In genomic region chr7:75553002-75553666, GRCm38 (mm10) we compare ENCODE assay signal across 20 mouse cellular contexts.
DNase-seq lines count a peak whose midpoint lies in the region; ATAC-seq and TF ChIP-seq lines count a peak whose summit lies in the region.
"Had no signal": no experiment of that assay in that cellular context is flagged by ENCODE, and none has a peak within 500 bp of the region (broad histone marks: within the 10 kb centered on the region; RNA-seq: fewer than 3 reads in every experiment).

No protein-coding gene starts in this region.

- WGBS in heart, adult 2 months: 80% methylated on average over 8 of the region's 8 CpGs
- 36% methylated on average over 8 of the region's 8 CpGs for WGBS in stomach, embryonic 14.5 days
- 88% methylated on average over 8 of the region's 8 CpGs for WGBS in midbrain, postnatal 0 days

- TF ChIP-seq CTCF in heart, adult 2 months (IDR thresholded peaks at IDR 0.05): no peak
- TF ChIP-seq CTCF in midbrain, postnatal 0 days (IDR thresholded peaks at IDR 0.05): no peak

- no peaks in the 10 kb centered on the region for H3K27me3 ChIP-seq in heart, adult 2 months (ENCODE audit: control insufficient read depth, insufficient read depth, low read length)
- H3K27me3 ChIP-seq in stomach, embryonic 14.5 days (ENCODE audit: control insufficient read depth, insufficient read depth, low read length): no peaks in the 10 kb centered on the region
- H3K27me3 ChIP-seq in midbrain, postnatal 0 days (ENCODE audit: insufficient read depth, low read length): no peaks in the 10 kb centered on the region
- H3K27me3 ChIP-seq: embryonic facial prominence, embryonic 12.5 days; hindbrain, embryonic 12.5 days had no signal

- H3K9ac ChIP-seq in heart, adult 2 months (ENCODE audit: low read depth, low read length): no peak overlapping the region
- H3K9ac ChIP-seq in stomach, embryonic 14.5 days (replicated peaks; ENCODE audit: low read depth, low read length): no peak overlapping the region
- H3K9ac ChIP-seq in midbrain, postnatal 0 days (replicated peaks; ENCODE audit: low read length, poor library complexity, severe bottlenecking): no peak overlapping the region
- H3K9ac ChIP-seq: embryonic facial prominence, embryonic 12.5 days; hindbrain, embryonic 12.5 days had no signal

- no peak overlapping the region for H3K4me2 ChIP-seq in stomach, embryonic 14.5 days (replicated peaks; ENCODE audit: low read depth, low read length)
- H3K4me2 ChIP-seq in midbrain, postnatal 0 days (ENCODE audit: low read depth, low read length, poor library complexity, severe bottlenecking): no peak overlapping the region
- H3K4me2 ChIP-seq: embryonic facial prominence, embryonic 12.5 days; hindbrain, embryonic 12.5 days; liver, embryonic 11.5 days; midbrain, embryonic 11.5 days had no signal

- no peaks in the 10 kb centered on the region; the same call in 1 of the 2 replicates for H3K79me2 ChIP-seq in heart, adult 2 months (replicated peaks; ENCODE audit: control insufficient read depth, insufficient read depth, low read length)

- no peak for TF ChIP-seq POLR2A in heart, adult 2 months (IDR thresholded peaks at IDR 0.05; ENCODE audit: insufficient read depth, low read depth, low read length)

- no peak for DNase-seq in heart, adult 2 months
- no peak for DNase-seq in heart, postnatal 14 days
- DNase-seq in lung, adult 18-20 months: peak; percentile 32 to 55
- DNase-seq in lung, postnatal 10 days: no peak
- peak; percentile 44 for DNase-seq in lung, postnatal 14 days
- no peak for DNase-seq in layer of hippocampus, adult 8-10 months (ENCODE audit: low spot score in 2 of 2)
- no peak for DNase-seq in midbrain, postnatal 0 days (ENCODE audit: low spot score)
- DNase-seq: adrenal gland, postnatal 25 days; B cell, adult 2 months; cerebellum, adult 11 months; cerebellum, postnatal 10 days; layer of hippocampus, adult 9-11 months had no signal

- H3K9me3 ChIP-seq in stomach, embryonic 14.5 days (ENCODE audit: control insufficient read depth, low read depth, low read length): no peaks in the 10 kb centered on the region
- no peaks in the 10 kb centered on the region for H3K9me3 ChIP-seq in midbrain, postnatal 0 days (ENCODE audit: low read length)
- H3K9me3 ChIP-seq: embryonic facial prominence, embryonic 12.5 days; hindbrain, embryonic 12.5 days had no signal

- intact Hi-C loops in heart, adult 2 months (cut with DNase I): no loop called here
- intact Hi-C loops in heart, postnatal 14 days (cut with DNase I): loop anchor here (10.0 kb wide), 1 partner anchor 418 kb away; no protein-coding TSS in a partner anchor

- ATAC-seq in stomach, embryonic 14.5 days (ENCODE audit: insufficient number of reproducible peaks, insufficient read depth, low FRiP score, low read depth): no peak
- ATAC-seq in midbrain, postnatal 0 days (ENCODE audit: low FRiP score): no peak
- ATAC-seq: forebrain, embryonic 14.5 days; inflammation-experienced regulatory T-cells, adult 6 months had no signal

- H3K4me3 ChIP-seq in heart, adult 2 months: no peak overlapping the region
- H3K4me3 ChIP-seq in stomach, embryonic 14.5 days (ENCODE audit: low read depth, low read length): no peak overlapping the region
- H3K4me3 ChIP-seq in midbrain, postnatal 0 days (ENCODE audit: low read depth, low read length): no peak overlapping the region
- H3K4me3 ChIP-seq: embryonic facial prominence, embryonic 12.5 days; erythroblast, embryonic 14.5 days; hindbrain, embryonic 12.5 days had no signal

- peaks cover 28% of the 10 kb centered on the region for H3K36me3 ChIP-seq in heart, adult 2 months (ENCODE audit: control insufficient read depth, insufficient read depth, low read length)
- no peaks in the 10 kb centered on the region for H3K36me3 ChIP-seq in stomach, embryonic 14.5 days (ENCODE audit: control insufficient read depth, insufficient read depth, low read length)
- no peaks in the 10 kb centered on the region for H3K36me3 ChIP-seq in midbrain, postnatal 0 days (ENCODE audit: insufficient read depth, low read length)
- H3K36me3 ChIP-seq: embryonic facial prominence, embryonic 12.5 days; hindbrain, embryonic 12.5 days had no signal

- no peak for TF ChIP-seq EP300 in heart, adult 2 months (IDR thresholded peaks at IDR 0.05; ENCODE audit: insufficient read depth, low read depth, low read length)

- peaks cover 11% of the 10 kb centered on the region for H3K4me1 ChIP-seq in heart, adult 2 months (ENCODE audit: control insufficient read depth, insufficient read depth, low read length)
- peaks cover 43% of the 10 kb centered on the region for H3K4me1 ChIP-seq in stomach, embryonic 14.5 days (ENCODE audit: control insufficient read depth, insufficient read depth, low read length)
- H3K4me1 ChIP-seq in midbrain, postnatal 0 days (ENCODE audit: insufficient read depth, low read length): no peaks in the 10 kb centered on the region

- H3K27ac ChIP-seq in heart, adult 2 months: peak overlapping the region; percentile 2; the same call in 1 of the 2 replicates
- H3K27ac ChIP-seq in stomach, embryonic 14.5 days (ENCODE audit: low read length): peak overlapping the region; percentile 35
- no peak overlapping the region for H3K27ac ChIP-seq in midbrain, postnatal 0 days (ENCODE audit: low read depth, low read length)
- H3K27ac ChIP-seq: embryonic facial prominence, embryonic 12.5 days; hindbrain, embryonic 12.5 days had no signal

Comparison
In these comparisons a context has a peak if more than half of its experiments do, and no peak if none do; other contexts are left out.
1. DNase-seq: peak in lung, adult 18-20 months (2 of 2) and lung, postnatal 14 days (single experiment); none in heart, adult 2 months (0 of 2), heart, postnatal 14 days (0 of 2), lung, postnatal 10 days (single experiment), layer of hippocampus, adult 8-10 months (0 of 2) and midbrain, postnatal 0 days (single experiment).